Mouse (Mus musculus) ES-E14 (cell line): ENCODE results near the gene Dscam.

ENCODE experiments used
- CHD2 ChIP-seq: IDR thresholded peaks from 2 replicates; pipeline ENCODE4 v1.6.1; 2014; ENCODE audit warnings: mild to moderate bottlenecking, low read depth, low read length, inconsistent platforms
- HCFC1 ChIP-seq: IDR thresholded peaks from 2 replicates; pipeline ENCODE4 v1.6.1; 2012; ENCODE audit warnings: low read length, inconsistent platforms, borderline replicate concordance; ENCODE audit not compliant: insufficient read depth
- ZC3H11A ChIP-seq: IDR thresholded peaks from 2 replicates; pipeline ENCODE4 v1.6.1; 2012; ENCODE audit warnings: low read depth, mild to moderate bottlenecking, inconsistent platforms, low read length, borderline replicate concordance

DNA sequence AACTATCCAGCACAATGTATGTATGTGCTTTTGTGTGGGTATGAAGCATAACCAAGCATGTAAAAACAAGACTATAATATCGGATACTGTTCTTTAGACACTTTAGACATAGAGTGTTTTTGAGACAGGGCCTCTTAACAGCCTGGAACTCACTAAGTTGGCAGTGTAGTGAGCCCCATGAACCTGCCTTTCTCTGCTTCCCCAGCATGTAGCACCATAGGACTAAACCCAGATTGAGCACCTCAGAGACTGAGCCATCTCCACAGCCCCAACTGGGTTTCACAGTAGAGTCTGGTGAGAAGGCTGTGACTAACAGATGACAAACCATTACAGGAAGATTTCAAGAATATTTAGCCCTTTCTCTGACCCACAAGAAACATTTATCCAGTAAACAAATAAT, 75.1 kb downstream of the Dscam start:
- TF ChIP-seq CHD2 (no peak), ZC3H11A (no peak), HCFC1 (no peak)
